Mouse (Mus musculus): ENCODE results near the gene Ptpn6. TPM values are rescaled to one million over a fixed set of nuclear protein-coding genes. Genes with fewer than 3 reads are reported as not detected.

Gene Ptpn6
- polyA plus RNA-seq, 1 experiment = 6.5 TPM

GRCm38 (mm10) chr6:124706061-124706627, 32.4 kb downstream of the Ptpn6 start:
- H3K27ac ChIP-seq (ENCODE audit: insufficient read depth, low read length) = no peak overlapping the region
- TF ChIP-seq POLR2A (IDR thresholded peaks at IDR 0.05; ENCODE audit: extremely low read depth, insufficient read depth, low read length) = no peak
- no peak for TF ChIP-seq CTCF (IDR thresholded peaks at IDR 0.05; ENCODE audit: extremely low read depth, insufficient read depth, low read length)

GRCm38 (mm10) chr6:124704417-124704816, 34.1 kb downstream of the Ptpn6 start:
- Histone ChIP-seq H3K4me3 (ENCODE audit: insufficient read depth, low read length) (no peak overlapping the region), H3K27ac (ENCODE audit: insufficient read depth, low read length) (no peak overlapping the region), H3K4me1 (ENCODE audit: control insufficient read depth, insufficient read depth, low read length) (peaks cover 4% of the 10 kb centered on the region)
- TF ChIP-seq CTCF (IDR thresholded peaks at IDR 0.05; ENCODE audit: extremely low read depth, insufficient read depth, low read length) (no peak), POLR2A (IDR thresholded peaks at IDR 0.05; ENCODE audit: extremely low read depth, insufficient read depth, low read length) (no peak)

More at GRCm38 (mm10) chr6:124706061-124706627, 32.4 kb downstream of the Ptpn6 start:
- Histone ChIP-seq H3K4me1 (ENCODE audit: control insufficient read depth, insufficient read depth, low read length) (peaks cover 1% of the 10 kb centered on the region; the same call in 1 of the 2 replicates), H3K4me3 (ENCODE audit: insufficient read depth, low read length) (no peak overlapping the region)

GRCm38 (mm10) chr6:124703789-124704188, 34.7 kb downstream of the Ptpn6 start:
- no peak overlapping the region for H3K27ac ChIP-seq (ENCODE audit: insufficient read depth, low read length)
- H3K4me3 ChIP-seq (ENCODE audit: insufficient read depth, low read length) = no peak overlapping the region
- H3K4me1 ChIP-seq (ENCODE audit: control insufficient read depth, insufficient read depth, low read length) = peaks cover 4% of the 10 kb centered on the region
- TF ChIP-seq POLR2A (IDR thresholded peaks at IDR 0.05; ENCODE audit: extremely low read depth, insufficient read depth, low read length) = no peak
- TF ChIP-seq CTCF (IDR thresholded peaks at IDR 0.05; ENCODE audit: extremely low read depth, insufficient read depth, low read length) = no peak

GRCm38 (mm10) chr6:124702784-124703103, 35.8 kb downstream of the Ptpn6 start:
- TF ChIP-seq POLR2A (IDR thresholded peaks at IDR 0.05; ENCODE audit: extremely low read depth, insufficient read depth, low read length) (no peak), CTCF (IDR thresholded peaks at IDR 0.05; ENCODE audit: extremely low read depth, insufficient read depth, low read length) (peak; percentile 77)
- no peak overlapping the region for H3K27ac ChIP-seq (ENCODE audit: insufficient read depth, low read length)
- no peak overlapping the region for H3K4me3 ChIP-seq (ENCODE audit: insufficient read depth, low read length)
- peaks cover 4% of the 10 kb centered on the region for H3K4me1 ChIP-seq (ENCODE audit: control insufficient read depth, insufficient read depth, low read length)

DNA sequence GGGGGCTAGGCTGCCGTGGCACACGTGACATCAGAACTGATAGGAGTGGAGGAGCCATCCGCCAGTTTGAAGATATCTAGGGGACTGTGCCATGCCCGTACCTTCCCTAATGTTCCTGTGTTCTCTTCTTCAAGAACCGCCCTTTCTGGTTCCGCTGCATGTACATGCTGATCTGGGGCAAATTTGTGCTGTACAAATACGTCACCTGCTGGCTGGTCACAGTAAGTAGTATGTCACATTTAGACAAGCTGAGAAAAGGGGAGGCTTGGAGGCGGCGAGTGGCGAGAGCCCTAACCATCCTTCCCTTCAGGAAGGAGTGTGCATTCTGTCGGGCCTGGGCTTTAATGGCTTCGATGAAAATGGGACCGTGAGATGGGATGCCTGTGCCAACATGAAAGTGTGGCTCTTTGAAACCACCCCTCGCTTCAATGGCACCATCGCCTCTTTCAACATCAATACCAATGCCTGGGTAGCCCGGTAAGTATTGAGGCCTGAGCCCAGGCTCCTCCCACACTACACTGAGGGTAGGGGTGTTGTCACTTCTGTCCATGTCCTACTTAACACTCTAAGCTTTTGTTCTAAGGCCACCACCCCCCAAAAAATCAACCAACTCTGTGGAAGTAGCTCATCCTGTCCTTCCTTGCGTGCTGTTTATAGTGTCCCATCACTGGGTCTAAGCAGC, 36.3 kb downstream of the Ptpn6 start:
- Histone ChIP-seq H3K4me3 (ENCODE audit: insufficient read depth, low read length) (no peak overlapping the region), H3K4me1 (ENCODE audit: control insufficient read depth, insufficient read depth, low read length) (peaks cover 4% of the 10 kb centered on the region), H3K27ac (ENCODE audit: insufficient read depth, low read length) (no peak overlapping the region)
- no peak for TF ChIP-seq POLR2A (IDR thresholded peaks at IDR 0.05; ENCODE audit: extremely low read depth, insufficient read depth, low read length)
- TF ChIP-seq CTCF (IDR thresholded peaks at IDR 0.05; ENCODE audit: extremely low read depth, insufficient read depth, low read length) = 0 out of 2 replicates have a peak, but pooled peaks have one; percentile 4

DNA sequence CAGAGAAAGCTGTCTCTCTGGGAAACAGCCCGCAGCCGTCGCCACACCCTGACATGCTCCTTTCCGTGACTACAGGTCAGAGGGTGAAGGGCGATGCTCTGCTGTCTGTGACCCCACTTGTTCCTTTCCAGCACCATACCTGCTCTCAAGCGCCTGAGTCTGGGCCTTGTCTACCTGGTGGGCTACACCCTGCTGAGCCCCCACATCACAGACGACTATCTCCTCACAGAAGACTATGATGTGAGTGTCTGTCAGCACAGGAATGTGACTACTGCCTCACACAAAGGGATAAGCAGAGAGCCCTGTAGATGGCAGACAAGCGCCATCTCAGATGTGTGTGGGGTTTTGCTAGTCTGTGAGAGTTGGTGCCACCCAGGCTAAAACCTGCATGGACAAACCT, 37.2 kb downstream of the Ptpn6 start:
- Histone ChIP-seq H3K27ac (ENCODE audit: insufficient read depth, low read length) (no peak overlapping the region), H3K4me1 (ENCODE audit: control insufficient read depth, insufficient read depth, low read length) (peaks cover 3% of the 10 kb centered on the region)
- TF ChIP-seq POLR2A (IDR thresholded peaks at IDR 0.05; ENCODE audit: extremely low read depth, insufficient read depth, low read length) (no peak), CTCF (IDR thresholded peaks at IDR 0.05; ENCODE audit: extremely low read depth, insufficient read depth, low read length) (no peak)

GRCm38 (mm10) chr6:124699962-124700610, 38.4 kb downstream of the Ptpn6 start:
- TF ChIP-seq CTCF (IDR thresholded peaks at IDR 0.05; ENCODE audit: extremely low read depth, insufficient read depth, low read length) = no peak
- no peak for TF ChIP-seq POLR2A (IDR thresholded peaks at IDR 0.05; ENCODE audit: extremely low read depth, insufficient read depth, low read length)
- Histone ChIP-seq H3K4me3 (ENCODE audit: insufficient read depth, low read length) (no peak overlapping the region), H3K4me1 (ENCODE audit: control insufficient read depth, insufficient read depth, low read length) (peaks cover 2% of the 10 kb centered on the region), H3K27ac (ENCODE audit: insufficient read depth, low read length) (peak overlapping the region; percentile 2; the same call in 1 of the 2 replicates)

More for the DNA sequence above, 37.2 kb downstream of the Ptpn6 start:
- H3K4me3 ChIP-seq (ENCODE audit: insufficient read depth, low read length) = no peak overlapping the region

- TF ChIP-seq CTCF (IDR thresholded peaks at IDR 0.05; ENCODE audit: extremely low read depth, insufficient read depth, low read length) = no peak
- TF ChIP-seq POLR2A (IDR thresholded peaks at IDR 0.05; ENCODE audit: extremely low read depth, insufficient read depth, low read length) = no peak
- Histone ChIP-seq H3K27ac (ENCODE audit: insufficient read depth, low read length) (no peak overlapping the region), H3K4me1 (ENCODE audit: control insufficient read depth, insufficient read depth, low read length) (peaks cover 3% of the 10 kb centered on the region), H3K4me3 (ENCODE audit: insufficient read depth, low read length) (no peak overlapping the region)
Observed at GRCm38 (mm10) chr6:124699366-124699765, 39.1 kb downstream of the Ptpn6 start.

DNA sequence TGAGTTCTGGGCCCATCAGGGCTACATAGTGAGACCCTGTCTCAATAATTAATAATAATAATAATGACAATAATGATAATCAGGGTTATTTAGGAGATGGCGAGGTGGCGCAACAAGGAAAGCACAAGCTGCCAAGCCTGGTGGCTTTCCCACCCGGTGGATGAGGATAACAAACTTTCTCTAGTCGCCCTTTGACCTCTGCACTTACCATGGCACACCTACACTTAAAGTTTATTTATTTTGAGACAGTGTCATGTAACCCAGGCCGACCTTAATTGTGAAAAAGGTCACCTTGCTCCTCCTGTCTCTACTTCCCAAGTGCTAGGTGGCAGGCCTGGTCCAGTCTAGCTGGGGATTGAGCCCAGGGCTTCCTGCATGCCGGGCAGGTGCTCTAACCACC, 39.8 kb downstream of the Ptpn6 start:
- Histone ChIP-seq H3K27ac (ENCODE audit: insufficient read depth, low read length) (no peak overlapping the region), H3K4me3 (ENCODE audit: insufficient read depth, low read length) (no peak overlapping the region), H3K4me1 (ENCODE audit: control insufficient read depth, insufficient read depth, low read length) (peaks cover 6% of the 10 kb centered on the region)
- TF ChIP-seq CTCF (IDR thresholded peaks at IDR 0.05; ENCODE audit: extremely low read depth, insufficient read depth, low read length) (no peak), POLR2A (IDR thresholded peaks at IDR 0.05; ENCODE audit: extremely low read depth, insufficient read depth, low read length) (no peak)
